Mouse (Mus musculus) CD4-positive, CD25-positive, alpha-beta regulatory T cell (primary cell): ENCODE results near the gene Crocc. TPM values are rescaled to one million over a fixed set of nuclear protein-coding genes. Genes with fewer than 3 reads are reported as not detected.

ENCODE experiments used
- polyA plus RNA-seq: library from polyadenylated mRNA; unstranded; fragments of 100-300 nt; shearing (Covaris generic); gene quantifications from one replicate; pipeline ENCODE4 v1.2.1, GENCODE M21; 2017

The Crocc gene
- 5.6 TPM for polyA plus RNA-seq

GRCm38 (mm10) chr4:141060426-141061301, at the start of gene Crocc:
Crocc (minus strand) TSS chr4:141060550.

GRCm38 (mm10) chr4:141088033-141088432, 27.7 kb upstream of the Crocc start, which contains the start of gene Spata21:
Spata21 (plus strand) TSS chr4:141088333.

GRCm38 (mm10) chr4:141077681-141078509, 17.5 kb upstream of the Crocc start, which contains the start of gene Necap2:
Necap2 (minus strand) TSS chr4:141078357.

GRCm38 (mm10) chr4:141010118-141010517, 50.2 kb downstream of the Crocc start, which contains the start of gene Mfap2:
Mfap2 (plus strand) TSS chr4:141010418.

GRCm38 (mm10) chr4:140986711-140987395, 73.5 kb downstream of the Crocc start, which contains the start of gene Atp13a2:
Atp13a2 (plus strand) TSS chr4:140986873.

Other genes with a start within 250 kb of the Crocc start
- 0.28 TPM for gene Padi3, start 249.9 kb downstream of the Crocc start, polyA plus RNA-seq
- 0.51 TPM for gene Padi1, start 214.8 kb downstream of the Crocc start, polyA plus RNA-seq
- gene Padi2, start 154.2 kb downstream of the Crocc start, polyA plus RNA-seq = 13.2 TPM
- gene Sdhb, start 99.3 kb downstream of the Crocc start, polyA plus RNA-seq = 268 TPM
- gene Atp13a2, start 73.7 kb downstream of the Crocc start, polyA plus RNA-seq = 58.0 TPM
- gene Mfap2, start 50.1 kb downstream of the Crocc start, polyA plus RNA-seq = not detected
- 141 TPM for gene Necap2, start 17.8 kb upstream of the Crocc start, polyA plus RNA-seq
- 0.49 TPM for gene Spata21, start 27.8 kb upstream of the Crocc start, polyA plus RNA-seq
- 62.5 TPM for gene Szrd1, start 79.2 kb upstream of the Crocc start, polyA plus RNA-seq
- gene Fbxo42, start 87.4 kb upstream of the Crocc start, polyA plus RNA-seq = 22.4 TPM
- gene Rsg1, start 153.4 kb upstream of the Crocc start, polyA plus RNA-seq = 5.5 TPM
- not detected for gene Arhgef19, start 178.9 kb upstream of the Crocc start, polyA plus RNA-seq
- gene Epha2, start 240.7 kb upstream of the Crocc start, polyA plus RNA-seq = not detected